Mouse (Mus musculus): ENCODE measurements around the gene Hivep3.

- no peak for TF ChIP-seq SRF (IDR thresholded peaks at IDR 0.05; ENCODE audit: control insufficient read depth, insufficient read length, low read depth)
- no peak for TF ChIP-seq POLR2A (IDR thresholded peaks at IDR 0.05; ENCODE audit: insufficient read length, low read depth)
- TF ChIP-seq E2F4 (IDR thresholded peaks at IDR 0.05; ENCODE audit: insufficient read depth) = no peak
- peak in 2 of 3 experiments; percentile 43 to 58 for TF ChIP-seq MYOG (IDR thresholded peaks at IDR 0.05; ENCODE audit: control insufficient read depth in 1 of 3, insufficient read depth in 1 of 3, insufficient read length in 2 of 3, low read depth in 2 of 3)
- no peak for TF ChIP-seq TCF3 (IDR thresholded peaks at IDR 0.05; ENCODE audit: insufficient read length, low read depth)
- TF ChIP-seq MYOD1 (IDR thresholded peaks at IDR 0.05; ENCODE audit: control insufficient read depth in 1 of 3, insufficient read length in 2 of 3, low read depth in 2 of 3) = peak in 2 of 3 experiments; percentile 51 to 71
- TF ChIP-seq USF1 (IDR thresholded peaks at IDR 0.05; ENCODE audit: low read depth) = no peak
- peak; percentile 2 for TF ChIP-seq TCF12 (IDR thresholded peaks at IDR 0.05; ENCODE audit: insufficient read depth, poor library complexity, severe bottlenecking)
- TF ChIP-seq CEBPB (IDR thresholded peaks at IDR 0.05; ENCODE audit: insufficient read depth, poor library complexity, severe bottlenecking) = no peak
- TF ChIP-seq MAX (IDR thresholded peaks at IDR 0.05; ENCODE audit: low read depth) = no peak
Measured at GRCm38 (mm10) chr4:119901556-119902491, 168.2 kb downstream of the Hivep3 start.

Data from myocyte (in vitro differentiated cells).